Mouse (Mus musculus) cerebellum, adult 18-20 months (tissue): ENCODE measurements around the gene Krt34.

ENCODE experiments used
- DNase-seq, 2 experiments: peaks; one replicate each; pipeline ENCODE4 v3.0.0; 2021

Gene Krt34

GRCm38 (mm10) chr11:100041454-100041853 is at the start of gene Krt34:
TSS of gene Krt34 (minus strand) at chr11:100041554.
- DNase-seq, result no peak

DNA sequence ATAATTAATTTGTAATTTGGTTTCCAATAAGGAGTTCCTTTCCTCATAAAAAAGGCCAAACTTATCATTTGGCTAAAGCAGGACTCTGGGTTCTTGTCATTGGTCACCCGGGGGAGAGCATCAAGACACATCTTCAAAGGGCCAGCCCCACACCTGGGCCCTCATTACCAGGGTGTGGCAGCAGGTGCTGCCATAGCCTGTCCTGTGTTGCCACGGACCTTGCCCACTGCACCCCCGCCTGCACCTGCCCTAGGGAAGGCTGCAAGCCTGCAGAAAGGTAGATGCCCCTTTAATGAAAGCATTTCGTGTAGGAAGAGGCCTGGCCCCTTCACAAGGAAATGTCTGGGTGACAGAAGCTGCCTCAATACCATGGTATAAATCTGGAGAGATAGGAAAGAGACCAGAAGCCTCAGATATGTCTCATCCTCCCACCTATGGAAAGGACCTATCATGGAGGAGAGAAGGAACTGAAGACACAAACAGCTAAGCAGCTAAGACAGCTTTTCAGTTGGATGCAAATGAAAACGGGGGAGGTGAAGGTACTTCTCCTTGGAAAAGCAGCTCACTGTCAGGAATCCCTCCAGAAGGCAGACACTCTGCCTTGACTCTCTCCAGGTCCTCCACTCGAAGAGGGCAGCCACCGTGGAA is 47.1 kb upstream of the Krt34 start:
- DNase-seq, result no peak

GRCm38 (mm10) chr11:100087861-100088260 is 46.5 kb upstream of the Krt34 start, which contains the start of gene Krt32:
TSS of gene Krt32 (minus strand) at chr11:100088226.
- no peak for DNase-seq

DNA sequence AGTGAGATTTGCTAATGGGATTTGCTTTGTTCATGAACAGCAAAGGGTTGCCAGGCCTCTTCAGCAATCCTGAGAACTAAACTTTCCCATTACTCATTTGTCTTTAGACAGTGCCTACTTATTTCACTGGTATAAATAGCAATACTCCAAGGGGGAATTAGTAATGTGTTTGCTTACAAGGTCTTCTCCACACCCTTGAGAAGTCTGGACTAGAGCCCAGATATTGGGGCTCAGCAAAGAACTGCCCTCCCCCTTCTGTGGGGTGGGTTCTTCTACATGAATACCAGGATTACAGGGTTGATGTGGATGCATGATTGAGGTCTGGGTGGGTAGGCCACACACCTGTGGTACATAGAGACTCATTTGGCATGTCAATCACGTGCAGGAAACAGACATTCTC is 32.5 kb upstream of the Krt34 start:
- DNase-seq, result no peak

DNA sequence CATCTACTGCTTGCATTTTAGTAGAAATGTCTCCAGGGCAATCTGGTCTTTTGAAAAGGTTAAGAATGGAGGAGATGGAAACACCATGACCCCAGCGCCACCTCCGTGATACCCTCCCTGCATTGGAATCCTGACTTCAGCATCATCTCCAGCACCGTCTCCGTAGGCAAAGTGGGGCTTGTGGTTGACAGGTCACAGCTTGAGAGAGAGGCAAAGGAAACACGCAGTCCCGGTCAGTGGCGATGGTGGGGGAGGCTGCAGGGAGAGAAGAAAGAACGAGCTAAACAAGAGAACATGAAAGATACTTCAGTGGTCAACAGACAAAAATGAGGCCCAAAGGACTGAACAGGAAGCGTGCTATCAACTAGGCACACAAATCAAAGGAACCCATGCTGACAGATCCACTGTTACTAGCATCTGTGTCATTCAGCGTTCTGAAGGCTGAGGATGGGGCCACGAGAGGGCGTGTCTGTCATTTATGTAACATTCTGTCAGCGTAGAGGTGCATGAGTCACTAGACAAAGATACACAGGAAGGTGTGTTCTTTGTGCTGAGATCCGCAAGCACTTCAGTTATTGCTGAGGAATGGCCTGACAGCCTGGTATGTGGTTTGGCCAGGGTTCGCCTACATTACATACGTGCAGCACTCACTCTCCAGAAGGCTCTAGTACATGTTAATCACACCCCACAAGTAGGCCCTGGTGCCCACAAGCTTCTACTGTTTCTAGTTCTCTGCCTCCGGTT is 26.1 kb upstream of the Krt34 start:
- no peak for DNase-seq

GRCm38 (mm10) chr11:100066236-100067010 is 25.1 kb upstream of the Krt34 start:
- DNase-seq, result peak in 1 of 2 experiments; percentile 13

DNA sequence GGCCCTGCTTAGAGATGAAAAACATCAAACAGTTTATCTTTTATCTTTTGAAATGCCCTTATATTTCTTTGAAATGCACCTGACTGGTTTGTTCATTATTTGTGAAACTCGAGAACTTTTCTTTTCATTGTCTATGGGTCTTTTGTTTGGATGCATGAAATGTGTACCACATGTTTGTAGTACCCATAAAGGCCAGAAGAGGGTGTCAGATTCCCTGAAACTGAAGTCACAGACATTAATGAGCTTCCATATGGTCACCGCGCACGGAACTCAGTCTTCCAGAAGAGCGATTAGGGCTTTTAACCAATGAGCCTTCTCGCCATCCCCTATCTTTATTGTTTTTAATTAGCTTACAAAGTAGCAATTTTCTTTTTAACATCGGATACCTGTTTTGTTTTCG is 17.5 kb upstream of the Krt34 start:
- DNase-seq, result no peak

GRCm38 (mm10) chr11:100055686-100056655 is 14.6 kb upstream of the Krt34 start:
- DNase-seq, result no peak

DNA sequence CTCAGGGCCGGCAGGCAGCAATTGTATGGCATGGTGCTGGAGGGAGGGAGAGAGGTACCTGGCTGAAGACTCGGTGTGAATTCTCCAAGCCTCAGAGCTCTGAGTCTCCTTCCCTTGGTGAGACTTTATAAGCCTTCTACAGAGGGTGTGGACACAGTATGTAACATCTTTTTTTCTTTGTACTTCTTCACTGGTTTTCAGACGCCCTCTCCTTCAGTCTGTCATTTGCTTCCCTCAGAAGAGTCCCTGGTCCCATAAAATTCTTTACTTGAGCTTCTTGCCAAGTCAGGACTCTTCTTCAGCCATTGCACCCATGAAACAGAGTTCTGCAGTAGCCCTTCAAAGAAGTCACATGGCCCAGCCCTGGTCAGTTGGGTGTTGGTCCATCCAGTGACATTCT is 9.1 kb upstream of the Krt34 start, which contains the start of gene Krt31:
Krt31 (minus strand) TSS at position 101 of the 400 bp plus-strand sequence.
- no peak for DNase-seq

- no peak for DNase-seq
Observed at GRCm38 (mm10) chr11:100047193-100047592, 5.8 kb upstream of the Krt34 start.

GRCm38 (mm10) chr11:100046303-100046866 is 5.0 kb upstream of the Krt34 start:
- DNase-seq, result no peak

GRCm38 (mm10) chr11:100029768-100030167 is 11.6 kb downstream of the Krt34 start, which contains the start of gene Krt33b:
TSS of gene Krt33b (minus strand) at chr11:100029868.
- no peak for DNase-seq

- no peak for DNase-seq
Observed at GRCm38 (mm10) chr11:100021438-100021837, 19.9 kb downstream of the Krt34 start.

GRCm38 (mm10) chr11:100019466-100019865 is 21.9 kb downstream of the Krt34 start:
- DNase-seq, result no peak

- DNase-seq, result no peak
Observed at GRCm38 (mm10) chr11:100016112-100016511, 25.2 kb downstream of the Krt34 start, which contains the start of gene Krt33a. TSS of gene Krt33a (minus strand) at chr11:100016212.

DNA sequence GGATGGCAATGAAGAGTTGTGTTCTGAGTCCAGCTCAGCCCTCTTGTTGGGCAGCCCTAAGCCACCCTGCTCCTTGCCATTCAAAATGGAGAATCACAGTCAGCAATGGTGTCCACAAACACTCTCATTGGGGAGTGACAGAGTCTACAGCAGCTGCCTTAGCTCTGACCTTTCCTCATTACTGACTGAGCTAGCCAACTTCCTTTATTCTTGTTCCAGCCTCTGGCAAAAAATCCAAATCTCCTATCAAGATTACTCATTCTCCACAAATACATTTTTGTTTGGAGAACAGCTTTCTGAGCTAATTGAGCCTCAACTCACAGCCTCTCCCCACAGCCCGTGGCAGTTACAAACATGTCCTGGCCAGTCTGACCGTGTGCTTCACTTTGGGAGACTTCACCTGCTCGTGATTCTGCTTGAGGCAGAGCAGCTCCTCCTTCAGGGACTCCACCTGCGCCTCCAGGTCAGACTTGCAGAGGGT is 27.6 kb downstream of the Krt34 start:
- no peak for DNase-seq

DNA sequence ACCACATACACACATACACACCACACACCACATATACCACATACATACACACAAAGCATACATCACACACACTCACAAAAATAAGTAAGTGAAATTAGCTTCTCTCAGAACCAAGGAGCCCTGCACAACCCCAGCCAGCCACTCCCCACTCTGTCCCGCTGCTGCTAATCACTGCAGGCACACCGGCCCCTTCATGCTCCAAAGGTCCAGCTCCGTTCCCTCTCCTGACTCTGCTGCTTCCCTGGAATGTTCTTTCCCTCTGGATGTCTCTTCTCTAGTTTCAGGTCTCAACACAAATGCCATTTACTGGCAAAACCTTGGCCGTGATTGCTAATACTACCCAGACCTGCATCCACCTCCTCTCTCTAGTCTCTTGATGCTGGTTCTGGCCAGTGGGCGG is 30.7 kb downstream of the Krt34 start:
- no peak for DNase-seq

DNA sequence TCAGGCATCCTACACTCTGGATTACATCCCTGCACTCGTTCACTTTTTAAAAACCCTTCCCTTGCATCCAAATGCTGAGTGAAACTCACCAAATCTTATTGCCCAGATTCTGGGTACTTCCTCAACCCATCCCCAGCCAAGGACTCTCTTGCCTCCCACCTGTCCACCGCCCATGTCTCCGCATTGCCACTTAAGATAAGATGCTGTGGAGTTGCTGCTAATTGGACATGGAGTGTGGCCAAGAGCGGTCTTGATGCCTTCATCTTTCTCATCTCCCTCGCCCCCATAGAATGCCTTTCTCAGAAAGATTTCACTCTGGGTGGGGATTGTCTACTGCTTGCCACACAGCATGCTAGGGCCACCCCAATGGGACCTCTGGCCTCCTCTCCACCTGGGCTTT is 33.0 kb downstream of the Krt34 start:
- DNase-seq, result no peak

GRCm38 (mm10) chr11:100006624-100007023 is 34.7 kb downstream of the Krt34 start:
- no peak for DNase-seq

GRCm38 (mm10) chr11:100005905-100006304 is 35.4 kb downstream of the Krt34 start:
- DNase-seq, result no peak

- peak; percentile 58 to 64 for DNase-seq
Observed at GRCm38 (mm10) chr11:100004846-100005245, 36.5 kb downstream of the Krt34 start.

- DNase-seq, result no peak
Observed at GRCm38 (mm10) chr11:99999091-99999490, 42.3 kb downstream of the Krt34 start.
